Mouse (Mus musculus): ENCODE results near the gene Vmn2r100.

Vmn2r100 gene

GRCm38 (mm10) chr17:19504432-19504831 lies at the start of gene Vmn2r100:
Gene Vmn2r100 (plus strand): TSS chr17:19504732.
- DNase-seq (ENCODE audit: low spot score in 2 of 2), result no peak

- no peak for DNase-seq (ENCODE audit: low spot score in 2 of 2)
These were observed 21.7 kb upstream of the Vmn2r100 start for GRCm38 (mm10) chr17:19482866-19483265.

GRCm38 (mm10) chr17:19576927-19577326 lies 72.4 kb downstream of the Vmn2r100 start, which contains the start of gene Vmn2r101:
Gene Vmn2r101 (plus strand): TSS chr17:19577227.
- no peak for DNase-seq (ENCODE audit: low spot score in 2 of 2)
